Mouse (Mus musculus) MEL (cell line): Measurements from ENCODE around the gene Ntn3. TPM values are rescaled to one million over a fixed set of nuclear protein-coding genes. Genes with fewer than 3 reads are reported as not detected.

Source experiments
- DNase-seq: peaks from one replicate; pipeline ENCODE4 v3.0.0; 2011; ENCODE audit warnings: low read depth, low spot score
- H3K27ac ChIP-seq: 2 replicates; pipeline ENCODE4 v1.5.1; 2012; ENCODE audit warnings: low read depth, mild to moderate bottlenecking, control low read depth, low read length, moderate library complexity; ENCODE audit not compliant: control insufficient read depth
- H3K27me3 ChIP-seq, 2 experiments: fragments of 150-350 bp in 1 of 2; sonication (generic) in 1 of 2; 2 replicates each; pipeline ENCODE4 v1.6.1; 2012; ENCODE audit warnings: low read length in 2 of 2, mild to moderate bottlenecking in 2 of 2, improper control_type of control experiment in 1 of 2, moderate library complexity in 1 of 2; ENCODE audit not compliant: insufficient read depth in 2 of 2, control insufficient read depth in 1 of 2
- H3K36me3 ChIP-seq, 2 experiments: 2 replicates each; pipeline ENCODE4 v1.6.1; 2012 to 2014; ENCODE audit warnings: low read length in 2 of 2, improper control_type of control experiment in 1 of 2, inconsistent platforms in 1 of 2, mild to moderate bottlenecking in 1 of 2; ENCODE audit not compliant: insufficient read depth in 2 of 2, control insufficient read depth in 1 of 2
- H3K4me1 ChIP-seq, 2 experiments: fragments of 150-350 bp in 1 of 2; sonication (generic) in 1 of 2; 2 replicates each; pipeline ENCODE4 v1.6.1; 2012; ENCODE audit warnings: low read length in 2 of 2, improper control_type of control experiment in 1 of 2, mild to moderate bottlenecking in 1 of 2; ENCODE audit not compliant: insufficient read depth in 2 of 2, control insufficient read depth in 1 of 2
- H3K4me3 ChIP-seq, 2 experiments: fragments of 150-350 bp in 1 of 2; sonication (generic) in 1 of 2; 2 replicates each; pipeline ENCODE4 v1.5.1; 2012; ENCODE audit warnings: low read depth in 2 of 2, low read length in 2 of 2, mild to moderate bottlenecking in 2 of 2, moderate library complexity in 2 of 2, control low read depth in 1 of 2, improper control_type of control experiment in 1 of 2; ENCODE audit not compliant: control insufficient read depth in 1 of 2, insufficient read depth in 1 of 2
- H3K79me2 ChIP-seq: 2 replicates; pipeline ENCODE4 v1.6.1; 2012; ENCODE audit warnings: mild to moderate bottlenecking, low read length, moderate library complexity; ENCODE audit not compliant: control insufficient read depth, poor library complexity, insufficient read depth
- H3K9ac ChIP-seq: 2 replicates; pipeline ENCODE4 v1.6.1; 2012; ENCODE audit warnings: low read depth, mild to moderate bottlenecking, control low read depth, low read length, moderate library complexity; ENCODE audit not compliant: control insufficient read depth, poor library complexity, severe bottlenecking
- H3K9me3 ChIP-seq: fragments of 150-350 bp; sonication (generic); replicated peaks from 2 replicates; pipeline ENCODE4 v1.6.1; 2012; ENCODE audit warnings: mild to moderate bottlenecking, low read length, improper control_type of control experiment, moderate library complexity; ENCODE audit not compliant: insufficient read depth
- BHLHE40 ChIP-seq: IDR thresholded peaks from 2 replicates; pipeline ENCODE4 v1.6.1; 2012; ENCODE audit warnings: low read depth, mild to moderate bottlenecking, inconsistent platforms, low read length, improper control_type of control experiment, borderline replicate concordance
- CHD1 ChIP-seq: IDR thresholded peaks from 2 replicates; pipeline ENCODE4 v1.6.1; 2012; ENCODE audit warnings: low read depth, mild to moderate bottlenecking, inconsistent platforms, low read length, improper control_type of control experiment
- CHD2 ChIP-seq: IDR thresholded peaks from 2 replicates; pipeline ENCODE4 v1.6.1; 2011; ENCODE audit warnings: low read length, improper control_type of control experiment
- CTCF ChIP-seq, 3 experiments: IDR thresholded peaks in 2 of 3; conservative IDR thresholded peaks in 1 of 3; 2 replicates each; pipeline ENCODE4 v1.5.1; 2011 to 2012; ENCODE audit warnings: low read length in 3 of 3, low read depth in 2 of 3, mild to moderate bottlenecking in 2 of 3, improper control_type of control experiment in 1 of 3, inconsistent platforms in 1 of 3, mixed read lengths in 1 of 3, moderate library complexity in 1 of 3; ENCODE audit not compliant: control insufficient read depth in 1 of 3, insufficient read depth in 1 of 3, poor library complexity in 1 of 3, severe bottlenecking in 1 of 3
- ELF1 ChIP-seq: IDR thresholded peaks from 2 replicates; pipeline ENCODE4 v1.6.1; 2014; ENCODE audit warnings: low read depth, mild to moderate bottlenecking, inconsistent platforms, low read length, improper control_type of control experiment, moderate library complexity
- EP300 ChIP-seq, 2 experiments: IDR thresholded peaks; 2 replicates each; pipeline ENCODE4 v1.6.1; 2011; ENCODE audit warnings: improper control_type of control experiment in 2 of 2, low read length in 2 of 2, low read depth in 1 of 2, mild to moderate bottlenecking in 1 of 2
- GATA1 ChIP-seq: IDR thresholded peaks from 2 replicates; pipeline ENCODE4 v1.6.1; 2011; ENCODE audit warnings: low read depth, low read length, improper control_type of control experiment
- HCFC1 ChIP-seq: IDR thresholded peaks from 2 replicates; pipeline ENCODE4 v1.6.1; 2012; ENCODE audit warnings: low read depth, mild to moderate bottlenecking, inconsistent platforms, low read length, improper control_type of control experiment, moderate library complexity
- JUND ChIP-seq: IDR thresholded peaks from 2 replicates; pipeline ENCODE4 v1.6.1; 2011; ENCODE audit warnings: low read depth, mild to moderate bottlenecking, improper control_type of control experiment, low read length
- KAT2A ChIP-seq: conservative IDR thresholded peaks from 2 replicates; pipeline ENCODE4 v1.6.1; 2012; ENCODE audit warnings: low read depth, low read length, improper control_type of control experiment, inconsistent platforms
- MAFK ChIP-seq: IDR thresholded peaks from 2 replicates; pipeline ENCODE4 v1.6.1; 2011; ENCODE audit warnings: low read depth, mild to moderate bottlenecking, low read length, improper control_type of control experiment, borderline replicate concordance
- MAX ChIP-seq: IDR thresholded peaks from 2 replicates; pipeline ENCODE4 v1.6.1; 2011; ENCODE audit warnings: low read length, improper control_type of control experiment
- MAZ ChIP-seq: IDR thresholded peaks from 2 replicates; pipeline ENCODE4 v1.6.1; 2012; ENCODE audit warnings: low read depth, mild to moderate bottlenecking, inconsistent platforms, low read length, improper control_type of control experiment
- MEF2A ChIP-seq: IDR thresholded peaks from 2 replicates; pipeline ENCODE4 v1.6.1; 2014; ENCODE audit warnings: low read depth, mild to moderate bottlenecking, inconsistent platforms, low read length, improper control_type of control experiment; ENCODE audit not compliant: poor library complexity, insufficient replicate concordance, severe bottlenecking; ENCODE audit errors: extremely low read depth
- MXI1 ChIP-seq: IDR thresholded peaks from 2 replicates; pipeline ENCODE4 v1.6.1; 2011; ENCODE audit warnings: mild to moderate bottlenecking, low read depth, low read length, improper control_type of control experiment
- MYC ChIP-seq: IDR thresholded peaks from 2 replicates; pipeline ENCODE4 v1.6.1; 2011; ENCODE audit warnings: low read depth, mild to moderate bottlenecking, low read length, improper control_type of control experiment, moderate library complexity
- NRF1 ChIP-seq: IDR thresholded peaks from 2 replicates; pipeline ENCODE4 v1.6.1; 2014; ENCODE audit warnings: low read depth, mild to moderate bottlenecking, inconsistent platforms, low read length, improper control_type of control experiment, moderate library complexity; ENCODE audit not compliant: poor library complexity, insufficient read depth, severe bottlenecking
- POLR2A ChIP-seq, 2 experiments: IDR thresholded peaks; 2 replicates each; pipeline ENCODE4 v1.6.1; 2011 to 2012; ENCODE audit warnings: low read length in 2 of 2, mild to moderate bottlenecking in 2 of 2, control low read depth in 1 of 2, improper control_type of control experiment in 1 of 2, low read depth in 1 of 2, moderate library complexity in 1 of 2; ENCODE audit not compliant: control insufficient read depth in 1 of 2, insufficient read depth in 1 of 2, poor library complexity in 1 of 2
- POLR2AphosphoS2 ChIP-seq: IDR thresholded peaks from 2 replicates; pipeline ENCODE4 v1.6.1; 2011; ENCODE audit warnings: low read length, improper control_type of control experiment
- POLR2AphosphoS5 ChIP-seq: IDR thresholded peaks from 2 replicates; pipeline ENCODE4 v1.6.1; 2012; ENCODE audit warnings: low read depth, borderline replicate concordance, mild to moderate bottlenecking, inconsistent platforms, low read length, moderate library complexity, mixed read lengths
- RAD21 ChIP-seq: IDR thresholded peaks from 2 replicates; pipeline ENCODE4 v1.6.1; 2011; ENCODE audit warnings: mild to moderate bottlenecking, low read depth, low read length, improper control_type of control experiment
- RCOR1 ChIP-seq: IDR thresholded peaks from 2 replicates; pipeline ENCODE4 v1.6.1; 2012; ENCODE audit warnings: low read depth, mild to moderate bottlenecking, inconsistent platforms, low read length, improper control_type of control experiment
- SIN3A ChIP-seq: IDR thresholded peaks from 2 replicates; pipeline ENCODE4 v1.6.1; 2012; ENCODE audit warnings: low read length, improper control_type of control experiment, inconsistent platforms
- SMC3 ChIP-seq: IDR thresholded peaks from 2 replicates; pipeline ENCODE4 v1.6.1; 2011; ENCODE audit warnings: low read depth, low read length, improper control_type of control experiment
- TAL1 ChIP-seq: IDR thresholded peaks from 2 replicates; pipeline ENCODE4 v1.6.1; 2012; ENCODE audit warnings: mild to moderate bottlenecking, inconsistent platforms, low read length, moderate library complexity, mixed read lengths
- TCF12 ChIP-seq: IDR thresholded peaks from 2 replicates; pipeline ENCODE4 v1.6.1; 2014; ENCODE audit warnings: low read depth, mild to moderate bottlenecking, inconsistent platforms, low read length, improper control_type of control experiment, moderate library complexity
- UBTF ChIP-seq: IDR thresholded peaks from 2 replicates; pipeline ENCODE4 v1.6.1; 2012; ENCODE audit warnings: low read depth, mild to moderate bottlenecking, inconsistent platforms, low read length, improper control_type of control experiment, moderate library complexity, borderline replicate concordance; ENCODE audit not compliant: insufficient read depth
- USF1 ChIP-seq: IDR thresholded peaks from 2 replicates; pipeline ENCODE4 v1.6.1; 2014; ENCODE audit warnings: low read depth, mild to moderate bottlenecking, inconsistent platforms, low read length, improper control_type of control experiment, moderate library complexity
- ZKSCAN1 ChIP-seq: IDR thresholded peaks from 2 replicates; pipeline ENCODE4 v1.6.1; 2012; ENCODE audit warnings: low read depth, mild to moderate bottlenecking, inconsistent platforms, low read length, improper control_type of control experiment, moderate library complexity
- ZMIZ1 ChIP-seq: IDR thresholded peaks from 2 replicates; pipeline ENCODE4 v1.6.1; 2012; ENCODE audit warnings: low read depth, mild to moderate bottlenecking, inconsistent platforms, low read length, improper control_type of control experiment, moderate library complexity
- ZNF384 ChIP-seq: IDR thresholded peaks from 2 replicates; pipeline ENCODE4 v1.6.1; 2012; ENCODE audit warnings: low read depth, mild to moderate bottlenecking, inconsistent platforms, low read length, improper control_type of control experiment
- polyA plus RNA-seq, 2 experiments: library from polyadenylated mRNA; stranded (reverse) in 1 of 2; unstranded in 1 of 2; fragments of >175 nt in 1 of 2; fragments of >200 nt in 1 of 2; gene quantifications; 2 replicates each; pipeline versions ENCODE4 v1.2.1 to v1.2.4; 2012; ENCODE audit warnings: low replicate concordance in 2 of 2, low read depth in 1 of 2; ENCODE audit not compliant: insufficient read length in 2 of 2, insufficient read depth in 1 of 2, missing spikeins in 1 of 2
- total RNA-seq: library from RNA; depleted of rRNA; stranded (reverse); fragments of 300-350 nt; gene quantifications from 2 replicates; pipeline ENCODE4 v1.2.3, GENCODE M21; 2012

The Ntn3 gene
- total and polyA plus RNA-seq, 3 experiments: 2.5 to 2.7 TPM; not detected in 1

- TF ChIP-seq POLR2AphosphoS5: no peak
- TF ChIP-seq SIN3A: no peak; the same call in 1 of the 2 replicates
- TF ChIP-seq ZNF384: no peak
- peak in 2 of 3 experiments; percentile 24 to 29; a peak in 2 of 6 replicates for TF ChIP-seq CTCF (IDR thresholded peaks at IDR 0.05 in 2 of 3, conservative IDR thresholded peaks at IDR 0.05 in 1 of 3; ENCODE audit: control insufficient read depth in 1 of 3, insufficient read depth in 1 of 3, low read depth in 2 of 3, low read length in 3 of 3, poor library complexity in 1 of 3, severe bottlenecking in 1 of 3)
- TF ChIP-seq POLR2AphosphoS2: 0 out of 2 replicates have a peak, but pooled peaks have one; percentile 36
- no peak for TF ChIP-seq CHD2
- peak; percentile 48; the same call in 1 of the 2 replicates for TF ChIP-seq ZMIZ1
- no peak for TF ChIP-seq TAL1
- TF ChIP-seq SMC3: no peak
- TF ChIP-seq RCOR1: no peak
- TF ChIP-seq MAFK: no peak
- TF ChIP-seq TCF12: 0 out of 2 replicates have a peak, but pooled peaks have one; percentile 45
- TF ChIP-seq GATA1: peak; percentile 76
- peak; percentile 68 to 80 for TF ChIP-seq POLR2A (IDR thresholded peaks at IDR 0.05; ENCODE audit: control insufficient read depth in 1 of 2, insufficient read depth in 1 of 2, low read depth in 1 of 2, low read length in 2 of 2, poor library complexity in 1 of 2)
- no peak for TF ChIP-seq ELF1
Observed at GRCm38 (mm10) chr17:24206451-24207351, 2.6 kb downstream of the Ntn3 start (continued).

GRCm38 (mm10) chr17:24205908-24206361, 3.4 kb downstream of the Ntn3 start:
- H3K4me3 ChIP-seq: peak overlapping the region; percentile 27 to 59
- peaks cover 48% of the 10 kb centered on the region for H3K79me2 ChIP-seq
- peak overlapping the region; percentile 86 for H3K9ac ChIP-seq
- no peaks in the 10 kb centered on the region for H3K9me3 ChIP-seq
- H3K4me1 ChIP-seq: peaks cover 9 to 54% of the 10 kb centered on the region in 2 experiments
- peaks cover 0 to 39% of the 10 kb centered on the region in 2 experiments; a peak in 3 of 4 replicates for H3K36me3 ChIP-seq
- DNase-seq: no peak
- no peaks in the 10 kb centered on the region for H3K27me3 ChIP-seq
- peak overlapping the region; percentile 94 for H3K27ac ChIP-seq
- TF ChIP-seq GATA1 (no peak), EP300 (IDR thresholded peaks at IDR 0.05; ENCODE audit: low read depth in 1 of 2, low read length in 2 of 2) (no peak), BHLHE40 (peak; percentile 80), MAX (peak; percentile 75), HCFC1 (no peak; the same call in 1 of the 2 replicates), MAFK (no peak), JUND (no peak), MYC (no peak; the same call in 1 of the 2 replicates), TAL1 (no peak), NRF1 (no peak), USF1 (peak; percentile 96), SIN3A (no peak; the same call in none of the 2 replicates), ZKSCAN1 (no peak), MXI1 (0 out of 2 replicates have a peak, but pooled peaks have one; percentile 8), RAD21 (no peak), UBTF (no peak), ZMIZ1 (peak; percentile 29; the same call in 1 of the 2 replicates), MAZ (no peak; the same call in none of the 2 replicates), POLR2A (IDR thresholded peaks at IDR 0.05; ENCODE audit: control insufficient read depth in 1 of 2, insufficient read depth in 1 of 2, low read depth in 1 of 2, low read length in 2 of 2, poor library complexity in 1 of 2) (no peak), CHD1 (peak; percentile 45; the same call in 1 of the 2 replicates), POLR2AphosphoS2 (peak; percentile 85; the same call in 1 of the 2 replicates), TCF12 (peak; percentile 48; the same call in 1 of the 2 replicates), MEF2A (no peak), KAT2A (no peak)
